Mouse (Mus musculus): ENCODE results near the gene Retnla. TPM values are rescaled to one million over a fixed set of nuclear protein-coding genes. Genes with fewer than 3 reads are reported as not detected.

Gene Retnla
- polyA plus RNA-seq (2015; fragmentation: Nextera tagmentation; extraction: Ambion mirVana), result not detected in 2 replicates

GRCm38 (mm10) chr16:48842266-48842665 is at the start of gene Retnla:
TSS of gene Retnla (plus strand) at chr16:48842551.
- H3K27ac ChIP-seq, result no peak within 1 kb of the TSS
- H3K9ac ChIP-seq, result no peak within 1 kb of the TSS
- H3K36me3 ChIP-seq (replicated peaks), result no peaks in the 10 kb centered on the region
- 87% methylated on average over 3 of the region's 3 CpGs for WGBS
- no peak within 1 kb of the TSS for H3K4me2 ChIP-seq
- H3K4me1 ChIP-seq, result no peaks in the 10 kb centered on the region
- H3K4me3 ChIP-seq, result no peak within 1 kb of the TSS
- ATAC-seq (replicated peaks), result no peak
- H3K27me3 ChIP-seq (replicated peaks), result no peaks in the 10 kb centered on the region
- H3K9me3 ChIP-seq, result no peaks in the 10 kb centered on the region

- H3K27ac ChIP-seq, result no peak overlapping the region
- H3K9me3 ChIP-seq, result no peaks in the 10 kb centered on the region
- no peaks in the 10 kb centered on the region for H3K4me1 ChIP-seq
- no peaks in the 10 kb centered on the region for H3K27me3 ChIP-seq (replicated peaks)
- H3K4me2 ChIP-seq, result no peak overlapping the region
- H3K4me3 ChIP-seq, result no peak overlapping the region
- no peak overlapping the region for H3K9ac ChIP-seq
- H3K36me3 ChIP-seq (replicated peaks), result no peaks in the 10 kb centered on the region
- WGBS, result 77% methylated on average over 3 of the region's 3 CpGs
- no peak for ATAC-seq (replicated peaks)
These were observed 44.1 kb upstream of the Retnla start for GRCm38 (mm10) chr16:48798285-48798684.

GRCm38 (mm10) chr16:48799470-48799869 is 42.9 kb upstream of the Retnla start:
- no peaks in the 10 kb centered on the region for H3K36me3 ChIP-seq (replicated peaks)
- H3K27me3 ChIP-seq (replicated peaks), result no peaks in the 10 kb centered on the region
- ATAC-seq (replicated peaks), result no peak
- H3K9ac ChIP-seq, result no peak overlapping the region
- H3K27ac ChIP-seq, result no peak overlapping the region
- H3K4me2 ChIP-seq, result no peak overlapping the region
- 81% methylated on average over 3 of the region's 3 CpGs for WGBS
- no peaks in the 10 kb centered on the region for H3K4me1 ChIP-seq
- H3K4me3 ChIP-seq, result no peak overlapping the region
- H3K9me3 ChIP-seq, result no peaks in the 10 kb centered on the region

GRCm38 (mm10) chr16:48800906-48801305 is 41.4 kb upstream of the Retnla start:
- Histone ChIP-seq H3K4me2 (no peak overlapping the region), H3K9ac (no peak overlapping the region), H3K4me3 (no peak overlapping the region), H3K9me3 (no peaks in the 10 kb centered on the region), H3K27ac (no peak overlapping the region), H3K4me1 (no peaks in the 10 kb centered on the region), H3K27me3 (replicated peaks) (no peaks in the 10 kb centered on the region), H3K36me3 (replicated peaks) (no peaks in the 10 kb centered on the region)
- no peak for ATAC-seq (replicated peaks)
- WGBS, result 96% methylated on average over 2 of the region's 2 CpGs

- H3K9me3 ChIP-seq, result no peaks in the 10 kb centered on the region
- H3K36me3 ChIP-seq (replicated peaks), result no peaks in the 10 kb centered on the region
- ATAC-seq (replicated peaks), result no peak
- no peak overlapping the region for H3K27ac ChIP-seq
- no peak overlapping the region for H3K9ac ChIP-seq
- no peaks in the 10 kb centered on the region for H3K4me1 ChIP-seq
- H3K4me3 ChIP-seq, result no peak overlapping the region
- WGBS, result 85% methylated on average over 1 of the region's 1 CpGs
- H3K4me2 ChIP-seq, result no peak overlapping the region
- no peaks in the 10 kb centered on the region for H3K27me3 ChIP-seq (replicated peaks)
These were observed 36.9 kb upstream of the Retnla start for GRCm38 (mm10) chr16:48805412-48805811.

- ATAC-seq (replicated peaks), result no peak
- H3K4me3 ChIP-seq, result no peak overlapping the region
- no peaks in the 10 kb centered on the region for H3K27me3 ChIP-seq (replicated peaks)
- WGBS, result 87% methylated on average over 1 of the region's 1 CpGs
- H3K4me2 ChIP-seq, result no peak overlapping the region
- no peaks in the 10 kb centered on the region for H3K36me3 ChIP-seq (replicated peaks)
- H3K9me3 ChIP-seq, result no peaks in the 10 kb centered on the region
- H3K27ac ChIP-seq, result no peak overlapping the region
- no peaks in the 10 kb centered on the region for H3K4me1 ChIP-seq
- H3K9ac ChIP-seq, result no peak overlapping the region
These were observed 35.8 kb upstream of the Retnla start for GRCm38 (mm10) chr16:48806521-48806920.

- Histone ChIP-seq H3K4me3 (no peak overlapping the region), H3K9ac (no peak overlapping the region), H3K4me2 (no peak overlapping the region), H3K4me1 (no peaks in the 10 kb centered on the region), H3K36me3 (replicated peaks) (no peaks in the 10 kb centered on the region), H3K27ac (no peak overlapping the region), H3K9me3 (no peaks in the 10 kb centered on the region), H3K27me3 (replicated peaks) (no peaks in the 10 kb centered on the region)
- no peak for ATAC-seq (replicated peaks)
- 71% methylated on average over 2 of the region's 2 CpGs for WGBS
These were observed 33.0 kb upstream of the Retnla start for GRCm38 (mm10) chr16:48809374-48809773.

- ATAC-seq (replicated peaks), result no peak
- Histone ChIP-seq H3K9ac (no peak overlapping the region), H3K36me3 (replicated peaks) (no peaks in the 10 kb centered on the region), H3K4me2 (no peak overlapping the region), H3K9me3 (no peaks in the 10 kb centered on the region), H3K4me3 (no peak overlapping the region), H3K27ac (no peak overlapping the region), H3K4me1 (no peaks in the 10 kb centered on the region), H3K27me3 (replicated peaks) (no peaks in the 10 kb centered on the region)
- 93% methylated on average over 7 of the region's 7 CpGs for WGBS
These were observed 30.4 kb upstream of the Retnla start for GRCm38 (mm10) chr16:48811881-48812436.

GRCm38 (mm10) chr16:48816695-48817094 is 25.7 kb upstream of the Retnla start, which contains the start of gene Retnlb:
TSS of gene Retnlb (plus strand) at chr16:48816856.
- H3K27me3 ChIP-seq (replicated peaks), result no peaks in the 10 kb centered on the region
- no peak within 1 kb of the TSS for H3K27ac ChIP-seq
- no peaks in the 10 kb centered on the region for H3K9me3 ChIP-seq
- no peaks in the 10 kb centered on the region for H3K4me1 ChIP-seq
- 98% methylated on average over 2 of the region's 2 CpGs for WGBS
- H3K36me3 ChIP-seq (replicated peaks), result no peaks in the 10 kb centered on the region
- no peak within 1 kb of the TSS for H3K9ac ChIP-seq
- no peak within 1 kb of the TSS for H3K4me2 ChIP-seq
- ATAC-seq (replicated peaks), result no peak
- H3K4me3 ChIP-seq, result no peak within 1 kb of the TSS

- Histone ChIP-seq H3K4me1 (no peaks in the 10 kb centered on the region), H3K4me2 (no peak overlapping the region), H3K36me3 (replicated peaks) (no peaks in the 10 kb centered on the region), H3K9ac (no peak overlapping the region), H3K4me3 (no peak overlapping the region), H3K9me3 (no peaks in the 10 kb centered on the region), H3K27ac (no peak overlapping the region), H3K27me3 (replicated peaks) (no peaks in the 10 kb centered on the region)
- ATAC-seq (replicated peaks), result no peak
- WGBS, result 92% methylated on average over 6 of the region's 6 CpGs
These were observed 23.8 kb upstream of the Retnla start for GRCm38 (mm10) chr16:48818524-48818923.

GRCm38 (mm10) chr16:48826474-48826873 is 15.9 kb upstream of the Retnla start:
- no peak overlapping the region for H3K27ac ChIP-seq
- ATAC-seq (replicated peaks), result no peak
- no peaks in the 10 kb centered on the region for H3K36me3 ChIP-seq (replicated peaks)
- WGBS, result 90% methylated on average over 3 of the region's 3 CpGs
- no peaks in the 10 kb centered on the region for H3K9me3 ChIP-seq
- H3K4me3 ChIP-seq, result no peak overlapping the region
- H3K4me2 ChIP-seq, result no peak overlapping the region
- no peak overlapping the region for H3K9ac ChIP-seq
- H3K4me1 ChIP-seq, result no peaks in the 10 kb centered on the region
- H3K27me3 ChIP-seq (replicated peaks), result no peaks in the 10 kb centered on the region

GRCm38 (mm10) chr16:48827625-48828024 is 14.7 kb upstream of the Retnla start:
- no peak for ATAC-seq (replicated peaks)
- 61% methylated on average over 1 of the region's 1 CpGs for WGBS
- no peaks in the 10 kb centered on the region for H3K4me1 ChIP-seq

GRCm38 (mm10) chr16:48829060-48829459 is 13.3 kb upstream of the Retnla start:
- Histone ChIP-seq H3K27ac (no peak overlapping the region), H3K4me2 (no peak overlapping the region), H3K9ac (no peak overlapping the region), H3K36me3 (replicated peaks) (no peaks in the 10 kb centered on the region), H3K9me3 (no peaks in the 10 kb centered on the region), H3K27me3 (replicated peaks) (no peaks in the 10 kb centered on the region), H3K4me1 (no peaks in the 10 kb centered on the region), H3K4me3 (no peak overlapping the region)
- 84% methylated on average over 4 of the region's 4 CpGs for WGBS
- no peak for ATAC-seq (replicated peaks)

More at GRCm38 (mm10) chr16:48827625-48828024, 14.7 kb upstream of the Retnla start:
- Histone ChIP-seq H3K4me2 (no peak overlapping the region), H3K9me3 (no peaks in the 10 kb centered on the region), H3K4me3 (no peak overlapping the region), H3K27me3 (replicated peaks) (no peaks in the 10 kb centered on the region), H3K9ac (no peak overlapping the region), H3K27ac (no peak overlapping the region), H3K36me3 (replicated peaks) (no peaks in the 10 kb centered on the region)
